Mouse (Mus musculus): ENCODE data around the gene Crabp1.

- TF ChIP-seq CTCF (IDR thresholded peaks at IDR 0.05; ENCODE audit: control insufficient read depth, insufficient read depth, low read length) (no peak), POLR2A (IDR thresholded peaks at IDR 0.05; ENCODE audit: borderline replicate concordance, control insufficient read depth, low read depth, low read length) (no peak)
These were observed 52.1 kb downstream of the Crabp1 start for GRCm38 (mm10) chr9:54816508-54817201.

Data from bone marrow, adult 2 months (tissue).